Mouse (Mus musculus) hindbrain, embryonic 16.5 days (tissue): ENCODE measurements around the gene Gpr22. TPM values are rescaled to one million over a fixed set of nuclear protein-coding genes. Genes with fewer than 3 reads are reported as not detected.

ENCODE experiments used
- ATAC-seq: fragments of 200-750 bp; cut with Nextera tagmentation; 2 replicates; pipeline ENCODE4 v1.8.0; 2017; ENCODE audit warnings: moderate TSS enrichment, moderate library complexity
- H3K27ac ChIP-seq: fragments of 300-500 bp; sonication (generic); 2 replicates; pipeline ENCODE4 v1.5.1; 2014; ENCODE audit warnings: low read depth, mild to moderate bottlenecking, control low read depth, low read length, moderate library complexity
- H3K27me3 ChIP-seq: fragments of 300-500 bp; sonication (generic); replicated peaks from 2 replicates; pipeline ENCODE4 v1.6.1; 2014; ENCODE audit warnings: low read length; ENCODE audit not compliant: control insufficient read depth, insufficient read depth
- H3K36me3 ChIP-seq: fragments of 300-500 bp; sonication (generic); 2 replicates; pipeline ENCODE4 v1.6.1; 2014; ENCODE audit warnings: mild to moderate bottlenecking, low read length, moderate library complexity, mixed read lengths; ENCODE audit not compliant: control insufficient read depth, insufficient read depth
- H3K4me1 ChIP-seq: fragments of 300-500 bp; sonication (generic); 2 replicates; pipeline ENCODE4 v1.6.1; 2014; ENCODE audit warnings: low read depth, low read length; ENCODE audit not compliant: control insufficient read depth, insufficient read depth
- H3K4me2 ChIP-seq: fragments of 300-500 bp; sonication (generic); 2 replicates; pipeline ENCODE4 v1.6.1; 2014; ENCODE audit warnings: mild to moderate bottlenecking, low read length, control low read depth, moderate library complexity
- H3K4me3 ChIP-seq: fragments of 300-500 bp; sonication (generic); 2 replicates; pipeline ENCODE4 v1.5.1; 2014; ENCODE audit warnings: mild to moderate bottlenecking, low read length, control low read depth, moderate library complexity
- H3K9ac ChIP-seq: fragments of 300-500 bp; sonication (generic); 2 replicates; pipeline ENCODE4 v1.6.1; 2014; ENCODE audit warnings: low read depth, mild to moderate bottlenecking, control low read depth, low read length, moderate library complexity
- H3K9me3 ChIP-seq: fragments of 300-500 bp; sonication (generic); 2 replicates; pipeline ENCODE4 v1.6.1; 2014; ENCODE audit warnings: mild to moderate bottlenecking, low read length, moderate library complexity; ENCODE audit not compliant: control insufficient read depth
- WGBS: fragments of 180-500 bp; shearing (Covaris S2); extraction: QIAGEN DNeasy Blood & Tissue Kit; methylation state at CpG from one replicate; pipeline ENCODE4 v1.1.7; 2014; 5-methylcytosine and 5-hydroxymethylcytosine counted together
- polyA plus RNA-seq: library from polyadenylated mRNA; unstranded; fragments of >200 nt; fragmentation: Nextera tagmentation; extraction: Ambion mirVana; gene quantifications from 2 replicates; pipeline ENCODE4 v1.2.1, GENCODE M21; 2015

The Gpr22 gene
- polyA plus RNA-seq, result 17.6 and 17.7 TPM in 2 replicates

- Histone ChIP-seq H3K9me3 (no peaks in the 10 kb centered on the region), H3K4me3 (peak within 1 kb of the TSS; percentile 44), H3K27ac (peak within 1 kb of the TSS; percentile 77), H3K36me3 (no peaks in the 10 kb centered on the region), H3K4me2 (peak within 1 kb of the TSS; percentile 25), H3K4me1 (no peaks in the 10 kb centered on the region), H3K27me3 (no peaks in the 10 kb centered on the region), H3K9ac (peak within 1 kb of the TSS; percentile 62)
- WGBS, result 13% methylated on average over 6 of the region's 6 CpGs
- peak; percentile 97 for ATAC-seq
Measured at GRCm38 (mm10) chr12:31713600-31713999, at the start of gene Gpr22. Gpr22 (minus strand) TSS chr12:31713947.

GRCm38 (mm10) chr12:31755885-31756755 is 42.4 kb upstream of the Gpr22 start:
- Histone ChIP-seq H3K4me2 (no peak overlapping the region), H3K36me3 (no peaks in the 10 kb centered on the region), H3K9me3 (no peaks in the 10 kb centered on the region), H3K27ac (no peak overlapping the region), H3K4me3 (no peak overlapping the region), H3K9ac (no peak overlapping the region), H3K27me3 (no peaks in the 10 kb centered on the region), H3K4me1 (no peaks in the 10 kb centered on the region)
- 51% methylated on average over 2 of the region's 2 CpGs for WGBS
- ATAC-seq, result no peak

- Histone ChIP-seq H3K4me1 (no peaks in the 10 kb centered on the region), H3K9me3 (no peaks in the 10 kb centered on the region), H3K36me3 (no peaks in the 10 kb centered on the region), H3K9ac (no peak overlapping the region), H3K27ac (no peak overlapping the region), H3K4me3 (no peak overlapping the region), H3K4me2 (no peak overlapping the region), H3K27me3 (no peaks in the 10 kb centered on the region)
- ATAC-seq, result no peak
- WGBS, result 75% methylated on average over 2 of the region's 2 CpGs
Measured at GRCm38 (mm10) chr12:31754465-31754864, 40.7 kb upstream of the Gpr22 start.

- no peak for ATAC-seq
- no peaks in the 10 kb centered on the region for H3K27me3 ChIP-seq
- H3K4me2 ChIP-seq, result no peak overlapping the region
- H3K4me1 ChIP-seq, result no peaks in the 10 kb centered on the region
- no peak overlapping the region for H3K9ac ChIP-seq
- WGBS, result 92% methylated on average over 4 of the region's 4 CpGs
- H3K27ac ChIP-seq, result no peak overlapping the region
- H3K9me3 ChIP-seq, result no peaks in the 10 kb centered on the region
- H3K4me3 ChIP-seq, result no peak overlapping the region
- H3K36me3 ChIP-seq, result no peaks in the 10 kb centered on the region
Measured at GRCm38 (mm10) chr12:31749846-31750245, 36.1 kb upstream of the Gpr22 start.

- WGBS, result 86% methylated on average over 8 of the region's 8 CpGs
- no peak for ATAC-seq
Measured at GRCm38 (mm10) chr12:31747301-31747700, 33.6 kb upstream of the Gpr22 start.

GRCm38 (mm10) chr12:31734616-31735015 is 20.9 kb upstream of the Gpr22 start:
- Histone ChIP-seq H3K4me1 (no peaks in the 10 kb centered on the region), H3K9ac (no peak overlapping the region), H3K27me3 (no peaks in the 10 kb centered on the region), H3K9me3 (no peaks in the 10 kb centered on the region), H3K4me2 (no peak overlapping the region), H3K4me3 (no peak overlapping the region), H3K27ac (no peak overlapping the region), H3K36me3 (no peaks in the 10 kb centered on the region)
- no peak for ATAC-seq
- 89% methylated on average over 2 of the region's 2 CpGs for WGBS

More at GRCm38 (mm10) chr12:31747301-31747700, 33.6 kb upstream of the Gpr22 start:
- H3K36me3 ChIP-seq, result no peaks in the 10 kb centered on the region
- H3K9ac ChIP-seq, result no peak overlapping the region
- H3K4me1 ChIP-seq, result no peaks in the 10 kb centered on the region
- H3K9me3 ChIP-seq, result no peaks in the 10 kb centered on the region; the same call in 1 of the 2 replicates
- H3K4me2 ChIP-seq, result no peak overlapping the region
- H3K27ac ChIP-seq, result no peak overlapping the region
- no peak overlapping the region for H3K4me3 ChIP-seq
- no peaks in the 10 kb centered on the region for H3K27me3 ChIP-seq

GRCm38 (mm10) chr12:31730126-31730525 is 16.4 kb upstream of the Gpr22 start:
- H3K9me3 ChIP-seq, result no peaks in the 10 kb centered on the region
- H3K27me3 ChIP-seq, result no peaks in the 10 kb centered on the region
- no peaks in the 10 kb centered on the region for H3K36me3 ChIP-seq
- no peak overlapping the region for H3K4me3 ChIP-seq
- H3K4me1 ChIP-seq, result no peaks in the 10 kb centered on the region
- no peak overlapping the region for H3K27ac ChIP-seq
- no peak overlapping the region for H3K9ac ChIP-seq
- WGBS, result 92% methylated on average over 1 of the region's 1 CpGs
- H3K4me2 ChIP-seq, result no peak overlapping the region
- no peak for ATAC-seq

- no peak overlapping the region for H3K27ac ChIP-seq
- no peaks in the 10 kb centered on the region for H3K9me3 ChIP-seq
- H3K36me3 ChIP-seq, result no peaks in the 10 kb centered on the region
- no peak overlapping the region for H3K4me2 ChIP-seq
- H3K4me3 ChIP-seq, result no peak overlapping the region
- ATAC-seq, result no peak
- no peak overlapping the region for H3K9ac ChIP-seq
- no peaks in the 10 kb centered on the region for H3K27me3 ChIP-seq
- no peaks in the 10 kb centered on the region for H3K4me1 ChIP-seq
- 36% methylated on average over 1 of the region's 1 CpGs for WGBS
Measured at GRCm38 (mm10) chr12:31726707-31727106, 13.0 kb upstream of the Gpr22 start.

- WGBS, result 86% methylated on average over 12 of the region's 12 CpGs
- H3K27me3 ChIP-seq, result no peaks in the 10 kb centered on the region
- ATAC-seq, result no peak
Measured at GRCm38 (mm10) chr12:31725511-31726275, 11.9 kb upstream of the Gpr22 start.

More at GRCm38 (mm10) chr12:31725511-31726275, 11.9 kb upstream of the Gpr22 start:
- no peak overlapping the region for H3K9ac ChIP-seq
- no peak overlapping the region for H3K4me2 ChIP-seq
- no peak overlapping the region for H3K4me3 ChIP-seq
- no peak overlapping the region for H3K27ac ChIP-seq
- no peaks in the 10 kb centered on the region for H3K4me1 ChIP-seq
- H3K36me3 ChIP-seq, result no peaks in the 10 kb centered on the region
- no peaks in the 10 kb centered on the region for H3K9me3 ChIP-seq
